Mouse (Mus musculus) CD8-positive naive resting alpha-beta T cell, adult 57 days (primary cell): ENCODE results near the gene Polg2. TPM values are rescaled to one million over a fixed set of nuclear protein-coding genes. Genes with fewer than 3 reads are reported as not detected.

Source experiments
- total RNA-seq: library from RNA; stranded (reverse); gene quantifications from one replicate; pipeline ENCODE4 v1.2.4, GENCODE M21; 2023

Gene Polg2
- total RNA-seq = 87.1 TPM

DNA sequence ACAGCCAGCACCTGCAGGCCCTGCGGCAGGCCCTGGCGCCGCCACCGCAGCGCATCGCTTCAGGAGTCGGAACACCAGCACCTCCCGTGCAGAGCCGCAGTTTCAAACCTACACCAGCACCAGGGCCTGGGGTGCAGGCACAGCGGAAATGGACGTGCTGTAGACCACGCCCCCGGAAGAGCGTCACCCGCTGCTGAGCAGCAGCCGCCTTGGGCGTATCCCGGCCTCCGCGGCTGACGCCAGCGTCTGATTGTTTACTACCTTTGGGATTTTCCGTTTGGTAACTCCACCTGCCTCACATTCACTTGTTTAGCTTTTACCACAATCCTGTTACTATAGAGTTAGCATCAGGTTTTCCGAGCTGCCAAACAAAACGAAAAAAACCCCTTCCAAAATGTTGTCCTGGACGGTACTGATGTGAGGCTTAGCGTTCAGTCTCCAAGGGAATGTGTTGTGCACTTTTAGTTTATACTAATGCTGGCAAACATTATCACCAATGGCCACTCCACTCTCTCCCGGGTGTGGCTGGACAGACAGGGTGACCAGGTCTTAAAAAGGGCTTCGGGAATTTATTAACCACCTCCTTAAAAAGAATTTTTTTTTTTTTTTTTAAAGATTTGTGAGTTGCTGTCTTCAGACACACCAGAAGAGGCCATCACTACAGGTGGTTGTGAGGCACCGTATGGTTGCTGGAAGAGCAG, at the start of gene Polg2:
TSS of gene Polg2 (minus strand) at position 150 of the 701 bp plus-strand sequence.

DNA sequence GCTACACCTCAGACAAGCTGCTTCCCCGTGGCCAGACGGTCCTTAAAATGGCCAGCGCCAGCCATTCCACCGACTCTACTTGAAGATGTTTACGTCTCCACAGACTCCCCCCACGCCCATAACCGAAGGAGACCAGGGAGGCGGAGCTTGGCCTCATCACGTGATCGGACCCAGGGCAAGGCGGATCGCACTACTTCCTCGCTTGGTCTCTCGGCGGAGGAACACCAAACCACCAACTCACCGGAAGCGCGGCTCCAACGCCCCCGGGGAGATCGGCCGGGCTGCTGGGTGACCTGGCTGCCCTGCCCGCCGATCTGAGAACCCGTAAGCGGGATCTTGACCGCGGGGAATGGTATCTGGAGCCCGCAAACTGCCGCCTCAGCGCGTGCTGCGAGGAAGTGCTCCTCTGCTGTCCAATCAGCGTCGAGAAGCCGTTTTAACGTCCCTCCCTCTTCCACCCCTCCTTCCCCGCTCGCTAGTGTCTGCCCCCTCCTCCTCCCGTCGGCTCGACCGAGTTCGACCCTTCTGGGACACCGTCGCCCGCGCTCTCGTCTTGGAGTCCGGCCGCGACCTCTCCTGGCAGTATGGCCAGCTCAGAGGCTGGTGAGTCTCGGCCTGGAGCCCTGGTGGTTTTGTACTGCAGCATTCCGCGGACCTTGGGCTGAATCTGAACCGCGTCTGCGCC, 9.6 kb upstream of the Polg2 start, which contains the start of the genes Ddx5 and Cep95:
TSS of gene Ddx5 (minus strand) at position 411 of the 685 bp plus-strand sequence.
TSS of gene Cep95 (plus strand) at position 478 of the 685 bp plus-strand sequence.

DNA sequence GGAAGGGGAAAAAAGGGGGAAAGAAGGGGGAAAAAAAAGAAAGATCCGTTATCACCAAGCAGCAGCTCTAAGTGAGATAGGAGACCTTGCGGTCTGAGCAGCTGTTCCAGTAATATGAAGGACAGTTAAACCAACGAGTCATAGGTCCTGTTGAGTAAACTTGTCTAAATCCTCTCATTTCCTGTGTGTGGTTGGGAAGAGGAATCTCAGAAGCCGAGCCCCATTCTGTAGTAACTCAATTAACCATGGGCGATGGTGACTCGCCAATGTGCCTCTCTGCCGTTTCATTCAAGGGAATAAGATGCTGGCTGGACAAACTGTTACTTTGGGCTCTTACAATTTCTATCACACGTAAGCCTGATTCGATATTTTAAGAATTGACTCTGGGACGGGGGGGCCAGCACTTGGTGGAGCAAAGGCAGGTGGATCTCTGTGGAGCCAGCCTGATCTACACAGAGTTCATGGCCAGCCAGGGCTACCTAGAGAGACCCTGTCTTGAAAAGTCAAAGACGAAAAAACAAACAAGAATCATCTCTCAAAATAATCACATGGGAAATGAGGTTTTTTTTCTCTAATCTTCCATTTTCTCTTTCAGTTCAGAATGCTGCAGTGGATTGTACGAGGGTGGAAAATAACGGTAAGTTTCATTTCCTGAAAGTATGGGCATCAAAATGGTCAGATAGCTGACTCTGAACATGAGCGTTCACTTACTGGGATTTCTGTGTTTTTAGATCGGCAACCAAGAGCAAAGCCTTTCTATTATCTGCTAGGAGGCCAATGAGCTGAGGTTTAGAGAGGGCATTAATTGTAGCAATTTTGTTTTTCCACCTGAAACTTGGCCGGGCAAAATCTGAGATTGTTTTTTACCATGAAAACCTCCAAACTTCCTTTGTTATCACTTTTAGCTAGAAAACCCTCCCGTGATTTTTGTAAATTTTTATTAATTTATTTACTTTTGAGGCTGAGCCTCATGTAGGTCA, 28.0 kb downstream of the Polg2 start, which contains the start of gene Milr1:
TSS of gene Milr1 (plus strand) at position 188 of the 980 bp plus-strand sequence.

DNA sequence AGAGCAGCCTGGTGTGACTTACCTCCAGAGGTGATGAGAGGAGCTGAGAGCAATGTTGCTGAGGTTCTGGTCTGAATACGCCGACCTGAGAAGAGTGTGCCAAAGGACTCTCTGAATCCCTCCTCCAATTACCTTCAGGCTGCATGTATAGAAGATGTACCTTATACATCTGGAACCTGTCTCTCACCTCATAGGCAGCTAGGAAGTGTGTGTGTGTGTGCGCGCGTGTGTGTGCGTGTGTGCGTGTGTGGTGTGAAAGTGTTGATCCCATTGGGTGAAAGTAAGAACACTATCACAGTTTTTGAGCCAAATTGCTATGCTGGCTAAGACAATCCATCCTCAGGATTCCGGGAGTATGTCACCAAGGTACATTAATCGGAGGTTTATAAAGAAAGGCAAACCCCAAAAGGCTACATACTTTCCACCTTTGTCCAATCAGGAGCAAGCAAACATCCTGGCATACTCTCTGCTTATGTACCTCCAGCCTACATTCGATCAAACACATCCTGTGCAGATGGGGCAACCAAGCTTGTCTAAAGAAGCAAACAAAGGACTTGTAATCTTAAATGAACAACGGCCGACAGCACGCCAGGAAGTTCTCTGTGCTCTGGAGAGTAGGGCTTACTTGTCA, 29.1 kb downstream of the Polg2 start, which contains the start of gene Pecam1:
TSS of gene Pecam1 (minus strand) at position 508 of the 631 bp plus-strand sequence.

Other genes starting within 250 kb of the Polg2 start
- gene Tex2, start 166.1 kb downstream of the Polg2 start, total RNA-seq = 44.7 TPM
- 145 TPM for gene Pecam1, start 28.9 kb downstream of the Polg2 start, total RNA-seq
- gene Milr1, start 28.3 kb downstream of the Polg2 start, total RNA-seq = 8.0 TPM
- 2,692 TPM for gene Ddx5, start 9.6 kb upstream of the Polg2 start, total RNA-seq
- 35.0 TPM for gene Cep95, start 9.7 kb upstream of the Polg2 start, total RNA-seq
- 51.3 TPM for gene Smurf2, start 141.2 kb upstream of the Polg2 start, total RNA-seq
- gene Kpna2, start 220.0 kb upstream of the Polg2 start, total RNA-seq = 10.6 TPM
- 0.31 TPM for gene 1810010H24Rik, start 246.1 kb upstream of the Polg2 start, total RNA-seq